Mouse (Mus musculus) layer of hippocampus, postnatal 10 days (tissue): Measurements from ENCODE around the gene Teddm1b. TPM values are rescaled to one million over a fixed set of nuclear protein-coding genes. Genes with fewer than 3 reads are reported as not detected.
"Not testable (repeated sequence)": the region's sequence is repeated elsewhere in the genome, so short reads cannot be mapped to it uniquely, and the experiment has no call there.

Experiments used
- DNase-seq, 2 experiments: peaks; one replicate each; pipeline ENCODE4 v3.0.0; 2021; ENCODE audit warnings: low spot score in 2 of 2
- long read RNA-seq: library from polyadenylated mRNA; stranded (forward); transcript quantifications from one replicate; pipeline ENCODE4 v2.0.0, GENCODE M21; 2023
- total RNA-seq, 2 experiments: library from RNA; stranded (reverse); gene quantifications; 2 replicates each; pipeline ENCODE4 v1.2.3; 2021

Gene Teddm1b
- total RNA-seq, result not detected
- long read RNA-seq, result 0 reads

GRCm38 (mm10) chr1:153874045-153874444, at the start of gene Teddm1b:
TSS of gene Teddm1b (plus strand) at chr1:153874345.
- DNase-seq, result no peak

GRCm38 (mm10) chr1:153830746-153831145, 43.4 kb upstream of the Teddm1b start:
- no peak for DNase-seq

GRCm38 (mm10) chr1:153836036-153836435, 38.1 kb upstream of the Teddm1b start:
- no peak for DNase-seq

- no peak for DNase-seq
Measured at GRCm38 (mm10) chr1:153842121-153842740, 31.9 kb upstream of the Teddm1b start.

- DNase-seq, result no peak
Measured at GRCm38 (mm10) chr1:153844042-153844441, 30.1 kb upstream of the Teddm1b start, which contains the start of gene Rgsl1. TSS of gene Rgsl1 (minus strand) at chr1:153844142.

- no peak for DNase-seq
Measured at GRCm38 (mm10) chr1:153846420-153846819, 27.7 kb upstream of the Teddm1b start.

GRCm38 (mm10) chr1:153846867-153847266, 27.3 kb upstream of the Teddm1b start:
- DNase-seq, result peak; percentile 12 to 18

GRCm38 (mm10) chr1:153852696-153853095, 21.4 kb upstream of the Teddm1b start:
- not testable (repeated sequence) for DNase-seq

GRCm38 (mm10) chr1:153855946-153856345, 18.2 kb upstream of the Teddm1b start:
- DNase-seq, result no peak

- not testable (repeated sequence) for DNase-seq
Measured at GRCm38 (mm10) chr1:153880391-153880790, 6.2 kb downstream of the Teddm1b start.

GRCm38 (mm10) chr1:153886024-153886633, 12.0 kb downstream of the Teddm1b start:
- no peak for DNase-seq

- no peak for DNase-seq
Measured at GRCm38 (mm10) chr1:153890121-153890520, 16.0 kb downstream of the Teddm1b start.

GRCm38 (mm10) chr1:153891442-153891841, 17.3 kb downstream of the Teddm1b start, which contains the start of gene Teddm1a:
TSS of gene Teddm1a (plus strand) at chr1:153891742.
- DNase-seq, result no peak

- no peak for DNase-seq
Measured at GRCm38 (mm10) chr1:153893746-153894145, 19.6 kb downstream of the Teddm1b start.

GRCm38 (mm10) chr1:153894201-153894893, 20.2 kb downstream of the Teddm1b start:
- DNase-seq, result no peak

- peak; percentile 82 for DNase-seq
Measured at GRCm38 (mm10) chr1:153894979-153895378, 20.8 kb downstream of the Teddm1b start.

- no peak for DNase-seq
Measured at GRCm38 (mm10) chr1:153897196-153897595, 23.1 kb downstream of the Teddm1b start.

- no peak for DNase-seq
Measured at GRCm38 (mm10) chr1:153898989-153899730, 25.0 kb downstream of the Teddm1b start.

- peak; percentile 91 to 93 for DNase-seq
Measured at GRCm38 (mm10) chr1:153899731-153900380, 25.7 kb downstream of the Teddm1b start, which contains the start of the genes Glul and Teddm2. TSS of gene Glul (plus strand) at chr1:153899944. TSS of gene Teddm2 (minus strand) at chr1:153900228.

- peak in 1 of 2 experiments; percentile 50 for DNase-seq
Measured at GRCm38 (mm10) chr1:153900381-153900780, 26.2 kb downstream of the Teddm1b start.
